Mouse (Mus musculus) neural tube, embryonic 12.5 days (tissue): ENCODE measurements around the gene 2410004B18Rik. TPM values are rescaled to one million over a fixed set of nuclear protein-coding genes. Genes with fewer than 3 reads are reported as not detected.
"Not testable (repeated sequence)": the region's sequence is repeated elsewhere in the genome, so short reads cannot be mapped to it uniquely, and the experiment has no call there.

Experiments used
- ATAC-seq: fragments of 200-750 bp; cut with Nextera tagmentation; 2 replicates; pipeline ENCODE4 v1.8.0; 2017; ENCODE audit warnings: low read depth, mild to moderate bottlenecking, moderate TSS enrichment, moderate library complexity; ENCODE audit not compliant: low FRiP score
- H3K27ac ChIP-seq: fragments of 300-500 bp; sonication (generic); 2 replicates; pipeline ENCODE4 v1.5.1; 2016
- H3K27me3 ChIP-seq: fragments of 300-500 bp; sonication (generic); replicated peaks from 2 replicates; pipeline ENCODE4 v1.6.1; 2016; ENCODE audit warnings: mild to moderate bottlenecking
- H3K36me3 ChIP-seq: fragments of 300-500 bp; sonication (generic); 2 replicates; pipeline ENCODE4 v1.6.1; 2016; ENCODE audit warnings: mild to moderate bottlenecking
- H3K4me1 ChIP-seq: fragments of 300-500 bp; sonication (generic); 2 replicates; pipeline ENCODE4 v1.6.1; 2016
- H3K4me2 ChIP-seq: fragments of 300-500 bp; sonication (generic); replicated peaks from 2 replicates; pipeline ENCODE4 v1.6.1; 2016; ENCODE audit warnings: mild to moderate bottlenecking
- H3K4me3 ChIP-seq: fragments of 300-500 bp; sonication (generic); 2 replicates; pipeline ENCODE4 v1.5.1; 2016
- H3K9ac ChIP-seq: fragments of 300-500 bp; sonication (generic); 2 replicates; pipeline ENCODE4 v1.6.1; 2016; ENCODE audit warnings: mild to moderate bottlenecking
- H3K9me3 ChIP-seq: fragments of 300-500 bp; sonication (generic); 2 replicates; pipeline ENCODE4 v1.6.1; 2016; ENCODE audit warnings: mild to moderate bottlenecking
- WGBS: fragments of 180-500 bp; shearing (Covaris S2); methylation state at CpG from one replicate; pipeline ENCODE4 v1.1.7; 2016; 5-methylcytosine and 5-hydroxymethylcytosine counted together
- polyA plus RNA-seq: library from polyadenylated mRNA; unstranded; fragments of >200 nt; fragmentation: Nextera tagmentation; extraction: Ambion mirVana; gene quantifications from 2 replicates; pipeline ENCODE4 v1.2.1, GENCODE M21; 2016

Gene 2410004B18Rik
- polyA plus RNA-seq, 1 experiment from 2014 or later, result 68.2 TPM

GRCm38 (mm10) chr3:145952945-145953344, 15.1 kb downstream of the 2410004B18Rik start:
- Histone ChIP-seq H3K4me1 (peaks cover 7% of the 10 kb centered on the region; the same call in 1 of the 2 replicates), H3K4me3 (no peak overlapping the region), H3K27me3 (no peaks in the 10 kb centered on the region), H3K36me3 (no peaks in the 10 kb centered on the region), H3K27ac (no peak overlapping the region), H3K9ac (no peak overlapping the region), H3K4me2 (no peak overlapping the region), H3K9me3 (no peaks in the 10 kb centered on the region)
- no peak for ATAC-seq
- 88% methylated on average over 7 of the region's 7 CpGs for WGBS

- WGBS, result 81% methylated on average over 2 of the region's 2 CpGs
- peaks cover 7% of the 10 kb centered on the region; the same call in 1 of the 2 replicates for H3K4me1 ChIP-seq
Measured at GRCm38 (mm10) chr3:145953411-145953810, 15.6 kb downstream of the 2410004B18Rik start.

GRCm38 (mm10) chr3:145959824-145960223, 22.0 kb downstream of the 2410004B18Rik start:
- Histone ChIP-seq H3K9me3 (no peaks in the 10 kb centered on the region), H3K4me3 (no peak overlapping the region), H3K27ac (no peak overlapping the region), H3K36me3 (no peaks in the 10 kb centered on the region), H3K27me3 (peaks cover 29% of the 10 kb centered on the region), H3K4me1 (peaks cover 14% of the 10 kb centered on the region), H3K4me2 (no peak overlapping the region), H3K9ac (no peak overlapping the region)
- WGBS, result 63% methylated on average over 1 of the region's 1 CpGs
- no peak for ATAC-seq

More at GRCm38 (mm10) chr3:145953411-145953810, 15.6 kb downstream of the 2410004B18Rik start:
- no peaks in the 10 kb centered on the region for H3K9me3 ChIP-seq
- no peak overlapping the region for H3K9ac ChIP-seq
- no peak overlapping the region for H3K4me2 ChIP-seq
- no peak overlapping the region for H3K27ac ChIP-seq
- H3K27me3 ChIP-seq, result no peaks in the 10 kb centered on the region
- no peaks in the 10 kb centered on the region for H3K36me3 ChIP-seq
- ATAC-seq, result no peak
- H3K4me3 ChIP-seq, result no peak overlapping the region

- H3K4me1 ChIP-seq, result peaks cover 14% of the 10 kb centered on the region
- no peak overlapping the region for H3K27ac ChIP-seq
- ATAC-seq, result no peak
- H3K9me3 ChIP-seq, result no peaks in the 10 kb centered on the region
- H3K9ac ChIP-seq, result no peak overlapping the region
- H3K36me3 ChIP-seq, result no peaks in the 10 kb centered on the region
- H3K27me3 ChIP-seq, result peaks cover 32% of the 10 kb centered on the region
- no peak overlapping the region for H3K4me3 ChIP-seq
- H3K4me2 ChIP-seq, result no peak overlapping the region
- 13% methylated on average over 9 of the region's 9 CpGs for WGBS
Measured at GRCm38 (mm10) chr3:145962411-145962810, 24.6 kb downstream of the 2410004B18Rik start.

- Histone ChIP-seq H3K27me3 (peaks cover 32% of the 10 kb centered on the region), H3K4me3 (no peak overlapping the region), H3K4me2 (peak overlapping the region; percentile 38), H3K4me1 (peaks cover 14% of the 10 kb centered on the region), H3K27ac (no peak overlapping the region), H3K36me3 (no peaks in the 10 kb centered on the region), H3K9ac (no peak overlapping the region), H3K9me3 (no peaks in the 10 kb centered on the region)
- ATAC-seq, result 0 out of 2 replicates have a peak, but pooled peaks have one; percentile 21
- WGBS, result 15% methylated on average over 31 of the region's 31 CpGs
Measured at GRCm38 (mm10) chr3:145963101-145964017, 25.5 kb downstream of the 2410004B18Rik start.

GRCm38 (mm10) chr3:145964018-145964387, 26.2 kb downstream of the 2410004B18Rik start:
- no peak overlapping the region for H3K9ac ChIP-seq
- H3K27me3 ChIP-seq, result peaks cover 32% of the 10 kb centered on the region
- H3K36me3 ChIP-seq, result no peaks in the 10 kb centered on the region
- no peak overlapping the region for H3K27ac ChIP-seq
- WGBS, result 17% methylated on average over 10 of the region's 10 CpGs
- ATAC-seq, result 0 out of 2 replicates have a peak, but pooled peaks have one; percentile 17
- H3K4me1 ChIP-seq, result peaks cover 14% of the 10 kb centered on the region
- H3K9me3 ChIP-seq, result no peaks in the 10 kb centered on the region
- peak overlapping the region; percentile 38 for H3K4me2 ChIP-seq
- no peak overlapping the region for H3K4me3 ChIP-seq

- ATAC-seq, result no peak
- 13% methylated on average over 10 of the region's 10 CpGs for WGBS
Measured at GRCm38 (mm10) chr3:145964473-145964872, 26.7 kb downstream of the 2410004B18Rik start.

GRCm38 (mm10) chr3:145965583-145965982, 27.8 kb downstream of the 2410004B18Rik start:
- Histone ChIP-seq H3K27me3 (peaks cover 32% of the 10 kb centered on the region), H3K4me1 (peaks cover 14% of the 10 kb centered on the region)
- not testable (repeated sequence) for ATAC-seq, H3K9me3 ChIP-seq, H3K9ac ChIP-seq, H3K27ac ChIP-seq, H3K4me3 ChIP-seq, H3K36me3 ChIP-seq, H3K4me2 ChIP-seq
- 79% methylated on average over 3 of the region's 3 CpGs for WGBS

More at GRCm38 (mm10) chr3:145964473-145964872, 26.7 kb downstream of the 2410004B18Rik start:
- no peak overlapping the region for H3K4me3 ChIP-seq
- H3K9ac ChIP-seq, result no peak overlapping the region
- peaks cover 32% of the 10 kb centered on the region for H3K27me3 ChIP-seq
- H3K36me3 ChIP-seq, result no peaks in the 10 kb centered on the region
- H3K4me1 ChIP-seq, result peaks cover 14% of the 10 kb centered on the region
- H3K4me2 ChIP-seq, result peak overlapping the region; percentile 38
- H3K27ac ChIP-seq, result no peak overlapping the region
- H3K9me3 ChIP-seq, result no peaks in the 10 kb centered on the region

- H3K4me3 ChIP-seq, result no peak overlapping the region
- peaks cover 29% of the 10 kb centered on the region for H3K27me3 ChIP-seq
- no peak overlapping the region for H3K4me2 ChIP-seq
- H3K27ac ChIP-seq, result no peak overlapping the region
- WGBS, result 89% methylated on average over 5 of the region's 5 CpGs
- no peaks in the 10 kb centered on the region for H3K36me3 ChIP-seq
- H3K4me1 ChIP-seq, result peaks cover 14% of the 10 kb centered on the region
- no peak overlapping the region for H3K9ac ChIP-seq
- ATAC-seq, result no peak
- H3K9me3 ChIP-seq, result no peaks in the 10 kb centered on the region
Measured at GRCm38 (mm10) chr3:145966806-145967205, 29.0 kb downstream of the 2410004B18Rik start.

GRCm38 (mm10) chr3:145969031-145969501, 31.3 kb downstream of the 2410004B18Rik start:
- Histone ChIP-seq H3K9me3 (peaks cover 2% of the 10 kb centered on the region; the same call in 1 of the 2 replicates), H3K4me3 (no peak overlapping the region), H3K4me2 (no peak overlapping the region), H3K27ac (no peak overlapping the region), H3K4me1 (peaks cover 5% of the 10 kb centered on the region; the same call in 1 of the 2 replicates), H3K36me3 (no peaks in the 10 kb centered on the region), H3K27me3 (peaks cover 7% of the 10 kb centered on the region), H3K9ac (no peak overlapping the region)
- no peak for ATAC-seq
- WGBS, result 66% methylated on average over 14 of the region's 14 CpGs

GRCm38 (mm10) chr3:145971501-145971900, 33.7 kb downstream of the 2410004B18Rik start:
- Histone ChIP-seq H3K9me3 (peaks cover 9% of the 10 kb centered on the region), H3K4me2 (no peak overlapping the region), H3K4me3 (no peak overlapping the region), H3K36me3 (no peaks in the 10 kb centered on the region), H3K4me1 (no peaks in the 10 kb centered on the region), H3K27me3 (no peaks in the 10 kb centered on the region), H3K27ac (no peak overlapping the region), H3K9ac (no peak overlapping the region)
- no peak for ATAC-seq
- WGBS, result 65% methylated on average over 10 of the region's 10 CpGs

- H3K27ac ChIP-seq, result no peak overlapping the region
- H3K4me2 ChIP-seq, result no peak overlapping the region
- no peak overlapping the region for H3K4me3 ChIP-seq
- no peaks in the 10 kb centered on the region for H3K4me1 ChIP-seq
- 92% methylated on average over 7 of the region's 7 CpGs for WGBS
- no peak overlapping the region for H3K9ac ChIP-seq
- no peak for ATAC-seq
- peaks cover 9% of the 10 kb centered on the region for H3K9me3 ChIP-seq
- no peaks in the 10 kb centered on the region for H3K27me3 ChIP-seq
- no peaks in the 10 kb centered on the region for H3K36me3 ChIP-seq
Measured at GRCm38 (mm10) chr3:145974986-145975385, 37.2 kb downstream of the 2410004B18Rik start.
